Mouse (Mus musculus) heart, adult 2 months (tissue): ENCODE results near the gene Ep300.

Source experiments
- CTCF ChIP-seq: fragments of 200-600 bp; IDR thresholded peaks from 2 replicates; pipeline ENCODE4 v1.8.1; 2022; ENCODE audit warnings: antibody characterized with exemption, mild to moderate bottlenecking, moderate library complexity
- EP300 ChIP-seq: fragments of 200-500 bp; IDR thresholded peaks from 2 replicates; pipeline ENCODE4 v1.6.1; 2011; ENCODE audit warnings: low read depth, low read length, control low read depth; ENCODE audit not compliant: insufficient read depth
- POLR2A ChIP-seq: fragments of 200-500 bp; IDR thresholded peaks from 2 replicates; pipeline ENCODE4 v1.6.1; 2011; ENCODE audit warnings: mild to moderate bottlenecking, low read depth, low read length, control low read depth; ENCODE audit not compliant: insufficient read depth

- TF ChIP-seq CTCF = no peak
- TF ChIP-seq EP300 = no peak
- TF ChIP-seq POLR2A = no peak
Observed at GRCm38 (mm10) chr15:81544916-81545315, 40.2 kb upstream of the Ep300 start.
